Mouse (Mus musculus) myocyte (in vitro differentiated cells): ENCODE data around the gene Cacna1g. TPM values are rescaled to one million over a fixed set of nuclear protein-coding genes. Genes with fewer than 3 reads are reported as not detected.

ENCODE experiments used
- H3K27me3 ChIP-seq: one replicate; pipeline ENCODE4 v1.6.1; 2011; ENCODE audit not compliant: control insufficient read depth, insufficient read depth, insufficient read length
- H3K36me3 ChIP-seq: one replicate; pipeline ENCODE4 v1.6.1; 2011; ENCODE audit not compliant: control insufficient read depth, insufficient read depth
- H3K4me2 ChIP-seq: one replicate; pipeline ENCODE4 v1.6.1; 2011; ENCODE audit warnings: low read depth, control low read depth
- H3K4me3 ChIP-seq: one replicate; pipeline ENCODE4 v1.5.1; 2011; ENCODE audit warnings: mild to moderate bottlenecking, control low read depth, moderate library complexity
- H3K79me2 ChIP-seq: one replicate; pipeline ENCODE4 v1.6.1; 2011; ENCODE audit not compliant: control insufficient read depth, insufficient read depth
- H3ac ChIP-seq: one replicate; pipeline ENCODE4 v1.6.1; 2011; ENCODE audit not compliant: control insufficient read depth, insufficient read length
- CEBPB ChIP-seq: IDR thresholded peaks from 2 replicates; pipeline ENCODE4 v1.6.1; 2011; ENCODE audit warnings: mild to moderate bottlenecking, moderate library complexity; ENCODE audit not compliant: poor library complexity, insufficient read depth, severe bottlenecking
- E2F4 ChIP-seq: IDR thresholded peaks from one replicate; pipeline ENCODE4 v1.6.1; 2011; ENCODE audit warnings: mild to moderate bottlenecking, control low read depth, moderate library complexity; ENCODE audit not compliant: insufficient read depth
- MAX ChIP-seq: IDR thresholded peaks from one replicate; pipeline ENCODE4 v1.6.1; 2011; ENCODE audit warnings: low read depth, mild to moderate bottlenecking, control low read depth
- MYOD1 ChIP-seq, 3 experiments: IDR thresholded peaks; one replicate each; pipeline ENCODE4 v1.6.1; 2011; ENCODE audit warnings: control low read depth in 2 of 3, low read depth in 2 of 3, mild to moderate bottlenecking in 2 of 3, moderate library complexity in 1 of 3; ENCODE audit not compliant: insufficient read length in 2 of 3, control insufficient read depth in 1 of 3
- MYOG ChIP-seq, 3 experiments: IDR thresholded peaks; one replicate each; pipeline ENCODE4 v1.6.1; 2011; ENCODE audit warnings: control low read depth in 2 of 3, low read depth in 2 of 3, mild to moderate bottlenecking in 2 of 3; ENCODE audit not compliant: insufficient read length in 2 of 3, control insufficient read depth in 1 of 3, insufficient read depth in 1 of 3
- POLR2A ChIP-seq: IDR thresholded peaks from one replicate; pipeline ENCODE4 v1.6.1; 2011; ENCODE audit warnings: low read depth, mild to moderate bottlenecking, control low read depth, moderate library complexity; ENCODE audit not compliant: insufficient read length
- POLR2AphosphoS2 ChIP-seq: IDR thresholded peaks from one replicate; pipeline ENCODE4 v1.6.1; 2011; ENCODE audit warnings: low read depth, control low read depth; ENCODE audit not compliant: insufficient read length
- REST ChIP-seq: IDR thresholded peaks from one replicate; pipeline ENCODE4 v1.6.1; 2011; ENCODE audit warnings: mild to moderate bottlenecking, control low read depth, moderate library complexity; ENCODE audit not compliant: insufficient read depth, insufficient read length
- SRF ChIP-seq: IDR thresholded peaks from one replicate; pipeline ENCODE4 v1.6.1; 2011; ENCODE audit warnings: low read depth; ENCODE audit not compliant: control insufficient read depth, insufficient read length
- TCF12 ChIP-seq: IDR thresholded peaks from one replicate; pipeline ENCODE4 v1.6.1; 2011; ENCODE audit warnings: mild to moderate bottlenecking, control low read depth; ENCODE audit not compliant: poor library complexity, insufficient read depth, severe bottlenecking
- TCF3 ChIP-seq: IDR thresholded peaks from one replicate; pipeline ENCODE4 v1.6.1; 2011; ENCODE audit warnings: low read depth, control low read depth; ENCODE audit not compliant: insufficient read length
- USF1 ChIP-seq: IDR thresholded peaks from one replicate; pipeline ENCODE4 v1.6.1; 2011; ENCODE audit warnings: low read depth, mild to moderate bottlenecking, control low read depth, moderate library complexity
- polyA plus RNA-seq: library from polyadenylated mRNA; unstranded; fragments of >200 nt; fragmentation: generic; extraction: Trizol; gene quantifications from one replicate; pipeline ENCODE4 v1.2.1, GENCODE M21; 2012; ENCODE audit warnings: missing spikeins

Gene Cacna1g
- polyA plus RNA-seq, 1 experiment: 0.05 TPM

DNA sequence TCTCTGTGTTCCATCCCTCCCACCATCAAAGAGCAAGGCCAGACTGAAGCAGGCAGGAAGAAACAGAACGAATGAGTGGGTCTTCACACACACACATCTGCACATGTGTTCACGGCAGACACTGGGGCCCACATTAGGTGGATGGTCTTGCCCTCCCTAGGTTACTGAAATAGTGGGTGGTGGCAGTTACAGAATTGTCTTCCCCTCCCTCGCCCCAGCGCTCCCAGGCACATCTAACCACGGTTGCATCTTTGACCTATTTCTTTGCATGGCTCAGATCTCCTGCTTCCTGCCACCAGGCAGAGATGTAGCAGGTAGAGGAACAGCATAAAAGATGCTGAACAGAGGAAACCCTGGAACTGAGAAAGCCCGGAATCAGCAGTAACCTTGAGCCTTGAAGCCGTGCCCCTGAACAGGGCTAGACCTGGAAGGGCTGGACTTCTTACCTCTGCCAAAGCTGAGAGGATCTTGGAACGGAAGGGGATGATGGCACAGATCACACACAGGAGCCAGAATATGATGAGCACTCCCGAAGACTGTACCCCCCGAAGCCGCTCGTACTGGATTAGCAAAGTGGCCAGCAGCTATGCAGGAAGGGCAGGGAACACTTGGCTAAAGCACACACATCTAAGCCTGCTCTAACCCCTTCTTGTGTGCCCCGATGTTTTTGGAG lies 99.6 kb downstream of the Cacna1g start:
- TF ChIP-seq MYOG (IDR thresholded peaks at IDR 0.05; ENCODE audit: control insufficient read depth in 1 of 3, insufficient read depth in 1 of 3, insufficient read length in 2 of 3, low read depth in 2 of 3): no peak
- Histone ChIP-seq H3ac (no peak overlapping the region), H3K4me3 (no peak overlapping the region), H3K4me2 (no peak overlapping the region), H3K79me2 (no peaks in the 10 kb centered on the region), H3K27me3 (no peaks in the 10 kb centered on the region), H3K36me3 (no peaks in the 10 kb centered on the region)

DNA sequence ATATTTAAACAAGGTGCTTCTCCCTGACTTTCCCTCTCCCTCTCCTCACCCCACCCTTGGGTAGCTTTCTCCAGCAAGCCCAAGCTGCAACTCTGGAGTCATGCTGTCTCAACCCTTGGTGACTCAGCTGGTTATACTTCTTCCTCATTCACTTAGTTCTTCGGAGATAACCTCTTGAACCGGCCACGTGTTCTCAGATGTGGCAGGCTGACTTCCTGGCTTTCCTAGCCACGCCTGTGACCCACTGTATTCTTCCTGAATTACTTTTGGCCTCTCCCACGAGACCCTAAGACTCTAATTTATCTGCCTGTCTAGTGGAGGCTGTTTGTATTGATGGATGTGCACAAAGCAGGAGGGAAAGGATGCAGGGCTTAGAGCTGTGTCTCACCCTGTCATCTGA lies 103.2 kb downstream of the Cacna1g start:
- Histone ChIP-seq H3ac (no peak overlapping the region), H3K27me3 (no peaks in the 10 kb centered on the region), H3K36me3 (no peaks in the 10 kb centered on the region), H3K4me2 (peak overlapping the region; percentile 14), H3K4me3 (no peak overlapping the region), H3K79me2 (no peaks in the 10 kb centered on the region)
- TF ChIP-seq MYOD1 (IDR thresholded peaks at IDR 0.05; ENCODE audit: control insufficient read depth in 1 of 3, insufficient read length in 2 of 3, low read depth in 2 of 3) (no peak), POLR2A (no peak), POLR2AphosphoS2 (no peak), MYOG (IDR thresholded peaks at IDR 0.05; ENCODE audit: control insufficient read depth in 1 of 3, insufficient read depth in 1 of 3, insufficient read length in 2 of 3, low read depth in 2 of 3) (no peak), CEBPB (no peak), E2F4 (no peak), USF1 (peak; percentile 29)

DNA sequence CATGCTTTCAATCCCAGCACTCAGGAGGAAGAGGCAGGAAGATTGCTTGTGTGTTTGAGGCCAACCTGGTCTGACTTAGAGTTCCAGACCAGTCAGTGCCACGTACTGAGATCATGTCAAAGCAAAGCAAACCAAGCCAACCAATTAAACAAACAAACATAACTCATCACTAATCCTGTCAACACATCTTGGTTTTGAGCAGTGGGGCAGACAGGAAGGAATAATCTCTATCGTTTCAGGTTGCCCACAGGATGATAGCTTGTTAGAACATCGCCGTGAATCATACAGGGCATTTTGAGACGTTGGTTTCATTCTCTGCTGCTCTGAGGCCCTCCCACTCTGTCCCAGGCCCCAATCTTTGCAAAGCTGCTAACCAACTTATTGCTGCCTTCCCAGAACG lies 104.0 kb downstream of the Cacna1g start:
- Histone ChIP-seq H3K36me3 (no peaks in the 10 kb centered on the region), H3K4me2 (no peak overlapping the region), H3ac (no peak overlapping the region), H3K27me3 (no peaks in the 10 kb centered on the region), H3K4me3 (no peak overlapping the region), H3K79me2 (no peaks in the 10 kb centered on the region)
- TF ChIP-seq TCF12 (no peak), CEBPB (no peak), POLR2AphosphoS2 (no peak), MAX (no peak), TCF3 (no peak), REST (no peak), MYOD1 (IDR thresholded peaks at IDR 0.05; ENCODE audit: control insufficient read depth in 1 of 3, insufficient read length in 2 of 3, low read depth in 2 of 3) (no peak), E2F4 (no peak), USF1 (no peak), POLR2A (no peak), MYOG (IDR thresholded peaks at IDR 0.05; ENCODE audit: control insufficient read depth in 1 of 3, insufficient read depth in 1 of 3, insufficient read length in 2 of 3, low read depth in 2 of 3) (no peak), SRF (no peak)

DNA sequence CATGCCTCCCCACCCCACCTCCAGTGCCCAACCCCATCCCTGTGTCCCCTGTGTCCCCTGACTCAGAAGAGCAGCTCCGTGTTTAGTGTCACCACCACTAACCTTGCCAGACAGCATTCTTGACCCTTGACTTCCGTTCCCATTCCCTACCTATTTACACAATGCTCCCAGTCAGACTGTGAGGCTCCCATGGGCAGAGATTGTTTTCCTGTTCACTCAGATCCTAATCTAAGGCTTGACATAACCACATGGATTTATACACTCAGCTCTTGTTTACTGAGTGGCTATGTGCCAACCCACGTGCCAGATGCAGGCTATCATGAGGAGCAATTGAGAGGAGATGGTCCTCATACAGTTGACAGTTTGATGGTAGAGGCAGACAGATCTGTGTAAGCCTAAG lies 108.7 kb downstream of the Cacna1g start:
- Histone ChIP-seq H3K36me3 (no peaks in the 10 kb centered on the region), H3K4me2 (no peak overlapping the region), H3K79me2 (no peaks in the 10 kb centered on the region), H3ac (no peak overlapping the region), H3K4me3 (no peak overlapping the region), H3K27me3 (no peaks in the 10 kb centered on the region)
- TF ChIP-seq MYOD1 (IDR thresholded peaks at IDR 0.05; ENCODE audit: control insufficient read depth in 1 of 3, insufficient read length in 2 of 3, low read depth in 2 of 3) (no peak), TCF12 (no peak), POLR2A (no peak)

DNA sequence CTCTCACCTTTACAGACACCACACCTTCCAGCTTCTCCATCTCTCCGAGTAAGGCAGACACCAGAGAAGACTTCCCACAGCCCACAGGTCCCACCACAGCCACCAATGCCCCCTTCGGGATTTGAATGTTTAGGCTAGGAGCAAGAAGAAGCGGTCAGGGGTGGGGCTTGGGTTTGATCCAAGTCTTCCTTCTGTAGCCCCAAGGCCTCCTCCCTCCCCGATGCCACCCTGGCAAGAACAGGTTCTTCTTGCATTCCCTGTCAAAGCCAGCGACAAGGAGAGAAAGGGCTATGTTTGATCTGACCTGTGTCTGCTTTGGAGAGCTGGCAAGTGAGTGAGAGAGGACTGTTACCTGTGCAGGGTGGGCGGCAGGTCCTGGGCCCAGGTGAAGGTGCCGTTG lies 110.3 kb downstream of the Cacna1g start:
- H3ac ChIP-seq: no peak overlapping the region
- H3K27me3 ChIP-seq: no peaks in the 10 kb centered on the region
- no peak overlapping the region for H3K4me3 ChIP-seq
- TF ChIP-seq POLR2A (no peak), MAX (no peak), POLR2AphosphoS2 (no peak), E2F4 (no peak), CEBPB (no peak), SRF (no peak), TCF3 (no peak)
- H3K4me2 ChIP-seq: no peak overlapping the region
- H3K36me3 ChIP-seq: no peaks in the 10 kb centered on the region
- no peaks in the 10 kb centered on the region for H3K79me2 ChIP-seq

DNA sequence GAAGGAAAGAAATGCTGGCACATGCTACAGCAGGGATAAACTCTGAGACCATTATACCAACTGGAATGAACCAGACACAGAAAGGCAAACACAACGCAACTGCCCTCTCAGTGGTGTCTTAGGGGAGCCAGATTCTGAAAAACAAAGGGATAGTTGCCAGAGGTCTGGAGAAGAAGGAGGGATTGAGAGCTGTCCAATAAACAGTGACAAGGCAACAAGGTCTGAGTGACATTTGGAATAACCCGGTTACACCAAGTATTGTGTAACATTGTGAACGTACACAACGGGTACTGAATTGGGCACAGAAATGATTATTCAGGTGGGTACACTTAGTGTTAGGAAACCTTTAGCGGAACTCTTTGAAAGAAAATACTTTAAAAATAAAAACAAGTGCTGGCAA lies 111.9 kb downstream of the Cacna1g start:
- no peak overlapping the region for H3ac ChIP-seq
- H3K79me2 ChIP-seq: no peaks in the 10 kb centered on the region
- no peaks in the 10 kb centered on the region for H3K36me3 ChIP-seq
- no peak overlapping the region for H3K4me3 ChIP-seq
- H3K27me3 ChIP-seq: no peaks in the 10 kb centered on the region
- TF ChIP-seq POLR2A: no peak
- no peak for TF ChIP-seq TCF3
- TF ChIP-seq CEBPB: no peak
- TF ChIP-seq REST: no peak
- TF ChIP-seq USF1: no peak
- no peak for TF ChIP-seq MYOD1 (IDR thresholded peaks at IDR 0.05; ENCODE audit: control insufficient read depth in 1 of 3, insufficient read length in 2 of 3, low read depth in 2 of 3)
- no peak for TF ChIP-seq POLR2AphosphoS2
- no peak for TF ChIP-seq E2F4
- TF ChIP-seq MYOG (IDR thresholded peaks at IDR 0.05; ENCODE audit: control insufficient read depth in 1 of 3, insufficient read depth in 1 of 3, insufficient read length in 2 of 3, low read depth in 2 of 3): no peak
- no peak for TF ChIP-seq MAX
- no peak for TF ChIP-seq SRF
- TF ChIP-seq TCF12: no peak
- no peak overlapping the region for H3K4me2 ChIP-seq
